8 mouse cellular contexts compared by ENCODE assay signal in genomic region chr19:47854796-47855783, GRCm38 (mm10). TPM values are rescaled to one million over a fixed set of nuclear protein-coding genes. Genes with fewer than 3 reads are reported as not detected.
A peak's percentile ranks its signal among the peaks of the same experiment; 100 is the strongest.
DNase-seq lines count a peak whose midpoint lies in the region; ATAC-seq and TF ChIP-seq lines count a peak whose summit lies in the region.

Gene Gsto1, plus strand, starts transcription at chr19:47854970.

- ATAC-seq in G1E (ENCODE audit: extremely low read depth, insufficient number of reproducible peaks, low FRiP score, poor library complexity, severe bottlenecking): peak; percentile 80
- peak; percentile 96 for ATAC-seq in forebrain, postnatal 0 days
- peak; percentile 98 for ATAC-seq in neural tube, embryonic 15.5 days (ENCODE audit: low FRiP score)

- peaks cover 25% of the 10 kb centered on the region for H3K36me3 ChIP-seq in G1E (replicated peaks)
- H3K36me3 ChIP-seq in forebrain, postnatal 0 days (ENCODE audit: insufficient read depth): peaks cover 13% of the 10 kb centered on the region; the same call in 1 of the 2 replicates
- H3K36me3 ChIP-seq in neural tube, embryonic 15.5 days: peaks cover 8% of the 10 kb centered on the region; the same call in 1 of the 2 replicates

- H3K9ac ChIP-seq in forebrain, postnatal 0 days: peak within 1 kb of the TSS; percentile 77
- H3K9ac ChIP-seq in neural tube, embryonic 15.5 days (replicated peaks): peak within 1 kb of the TSS; percentile 63

- H3K27me3 ChIP-seq in G1E (ENCODE audit: insufficient read depth, low read length): no peaks in the 10 kb centered on the region
- no peaks in the 10 kb centered on the region for H3K27me3 ChIP-seq in forebrain, postnatal 0 days (ENCODE audit: insufficient read depth, low read length)
- no peaks in the 10 kb centered on the region for H3K27me3 ChIP-seq in neural tube, embryonic 15.5 days (replicated peaks)

- peak; percentile 86; the same call in 1 of the 2 replicates for TF ChIP-seq POLR2A in lung, adult 2 months (IDR thresholded peaks at IDR 0.05; ENCODE audit: borderline replicate concordance, extremely low read depth, low read depth, low read length)

- peak within 1 kb of the TSS; percentile 75 for H3K4me3 ChIP-seq in G1E (ENCODE audit: low read depth, low read length)
- H3K4me3 ChIP-seq in forebrain, postnatal 0 days (ENCODE audit: low read depth, low read length): peak within 1 kb of the TSS; percentile 76
- H3K4me3 ChIP-seq in layer of hippocampus, adult 2 months: peak within 1 kb of the TSS; percentile 92
- peak within 1 kb of the TSS; percentile 64 for H3K4me3 ChIP-seq in lung, adult 2 months (replicated peaks; ENCODE audit: extremely low read depth, low read depth, low read length)
- peak within 1 kb of the TSS; percentile 70 for H3K4me3 ChIP-seq in neural tube, embryonic 15.5 days (replicated peaks)

- no peak for TF ChIP-seq CTCF in G1E (IDR thresholded peaks at IDR 0.05; ENCODE audit: low read depth, low read length)
- TF ChIP-seq CTCF in forebrain, postnatal 0 days (IDR thresholded peaks at IDR 0.05; ENCODE audit: low read depth): no peak
- no peak; the same call in 1 of the 2 replicates for TF ChIP-seq CTCF in layer of hippocampus, adult 2 months (conservative IDR thresholded peaks at IDR 0.05)
- TF ChIP-seq CTCF in lung, adult 2 months (IDR thresholded peaks at IDR 0.05; ENCODE audit: insufficient read depth, low read length): no peak

- DNase-seq in G1E (ENCODE audit: low spot score): peak; percentile 45
- peak; percentile 91 to 93 for DNase-seq in cerebellum, adult 18-20 months
- peak; percentile 88 for DNase-seq in forebrain, postnatal 0 days
- DNase-seq in heart, postnatal 36 days: peak; percentile 90 to 91
- peak; percentile 84 to 85 for DNase-seq in layer of hippocampus, adult 2 months (ENCODE audit: low spot score in 2 of 2)
- peak; percentile 89 for DNase-seq in lung, adult 2 months
- DNase-seq in testis, postnatal 10 days (ENCODE audit: low spot score): peak; percentile 94

- peak within 1 kb of the TSS; percentile 87 for H3K4me2 ChIP-seq in forebrain, postnatal 0 days (ENCODE audit: low read depth)
- H3K4me2 ChIP-seq in neural tube, embryonic 15.5 days: peak within 1 kb of the TSS; percentile 81

- peak within 1 kb of the TSS; percentile 66 for H3K27ac ChIP-seq in forebrain, postnatal 0 days (ENCODE audit: low read depth, low read length)
- peak within 1 kb of the TSS; percentile 82 for H3K27ac ChIP-seq in layer of hippocampus, adult 2 months
- H3K27ac ChIP-seq in neural tube, embryonic 15.5 days (replicated peaks): peak within 1 kb of the TSS; percentile 63

- intact Hi-C loops in heart, postnatal 36 days (cut with DNase I): no loop called here

- H3K4me1 ChIP-seq in G1E (ENCODE audit: insufficient read depth, low read depth, low read length): peaks cover 11% of the 10 kb centered on the region
- H3K4me1 ChIP-seq in forebrain, postnatal 0 days (ENCODE audit: insufficient read depth): 0 out of 2 replicates have a peak, but pooled peaks cover 3% of the 10 kb centered on the region
- H3K4me1 ChIP-seq in lung, adult 2 months (ENCODE audit: control insufficient read depth, insufficient read depth, low read length): peaks cover 4% of the 10 kb centered on the region; the same call in 1 of the 2 replicates
- peaks cover 23% of the 10 kb centered on the region for H3K4me1 ChIP-seq in neural tube, embryonic 15.5 days

- H3K9me3 ChIP-seq in G1E (replicated peaks): peaks cover 14% of the 10 kb centered on the region
- no peaks in the 10 kb centered on the region for H3K9me3 ChIP-seq in forebrain, postnatal 0 days (ENCODE audit: low read length)
- no peaks in the 10 kb centered on the region for H3K9me3 ChIP-seq in neural tube, embryonic 15.5 days (replicated peaks)

- under 1% methylated on average over 59 of the region's 60 CpGs for WGBS in forebrain, postnatal 0 days
- 1% methylated on average over 59 of the region's 60 CpGs for WGBS in lung, adult 2 months
- under 1% methylated on average over 58 of the region's 60 CpGs for WGBS in neural tube, embryonic 15.5 days

RNA-seq across cellular contexts. Expression of gene Gsto1, which starts in this region (rescaled TPM):
- total RNA-seq in G1E (2014; fragmentation: Nextera tagmentation): 33.8 and 39.2 TPM in 2 replicates
- 29.1 and 35.0 TPM in 2 replicates for total RNA-seq in G1E (2017)
- polyA plus RNA-seq in G1E (2012): 45.1 and 62.6 TPM in 2 replicates
- 120 and 187 TPM in 2 replicates for total RNA-seq in forebrain, postnatal 0 days (2014; rRNA removed)
- 166 and 184 TPM in 2 replicates for polyA plus RNA-seq in forebrain, postnatal 0 days (2015; fragmentation: Nextera tagmentation; extraction: Ambion mirVana)
- total RNA-seq in heart, postnatal 36 days (2021): 100 to 1,000 TPM; 171 to 196 TPM
- 10 to 100 TPM; 52.8 to 55.9 TPM for total RNA-seq in layer of hippocampus, adult 2 months (2021)
- 101 and 155 TPM in 2 replicates for polyA plus RNA-seq in lung, adult 2 months (2012; rRNA removed)
- polyA plus RNA-seq in neural tube, embryonic 15.5 days (2015; fragmentation: Nextera tagmentation; extraction: Ambion mirVana): 156 and 169 TPM in 2 replicates

Comparison
In these comparisons a context has a peak if more than half of its experiments do, and no peak if none do; other contexts are left out.
1. Peak in every context shown above with its lines: DNase-seq, ATAC-seq, H3K4me3 ChIP-seq and H3K27ac ChIP-seq.